10 mouse cellular contexts compared by ENCODE assay signal in genomic region chr10:60985109-60985576, GRCm38 (mm10).
DNase-seq lines count a peak whose midpoint lies in the region; ATAC-seq lines count a peak whose summit lies in the region.
"Had no signal": no experiment of that assay in that cellular context is flagged by ENCODE, and none has a peak within 500 bp of the region (broad histone marks: within the 10 kb centered on the region; RNA-seq: fewer than 3 reads in every experiment).

No protein-coding gene starts in this region.

- WGBS in hindbrain, embryonic 10.5 days: 9% methylated on average over 10 of the region's 10 CpGs
- 3% methylated on average over 10 of the region's 10 CpGs for whole genome bisulfite sequencing in midbrain, embryonic 11.5 days

- no peak overlapping the region for H3K4me2 ChIP-seq in midbrain, embryonic 11.5 days
- H3K4me2 ChIP-seq: liver, embryonic 15.5 days had no signal

- ATAC-seq in midbrain, embryonic 11.5 days (ENCODE audit: low FRiP score): peak; percentile 90

- H3K9ac ChIP-seq in midbrain, embryonic 11.5 days (ENCODE audit: low read length): no peak overlapping the region
- H3K9ac ChIP-seq: liver, embryonic 15.5 days had no signal

- H3K27ac ChIP-seq in hindbrain, embryonic 10.5 days: 0 out of 2 replicates have a peak overlapping the region, but pooled peaks have one; percentile 35
- H3K27ac ChIP-seq in midbrain, embryonic 11.5 days (ENCODE audit: low read depth, low read length): no peak overlapping the region
- H3K27ac ChIP-seq: liver, embryonic 15.5 days had no signal

- no peaks in the 10 kb centered on the region for H3K36me3 ChIP-seq in hindbrain, embryonic 10.5 days
- H3K36me3 ChIP-seq in midbrain, embryonic 11.5 days (ENCODE audit: control insufficient read depth, insufficient read depth, low read length): no peaks in the 10 kb centered on the region
- H3K36me3 ChIP-seq: liver, embryonic 15.5 days had no signal

- no peak overlapping the region for H3K4me3 ChIP-seq in hindbrain, embryonic 10.5 days
- H3K4me3 ChIP-seq in midbrain, embryonic 11.5 days (ENCODE audit: low read depth, low read length): no peak overlapping the region
- H3K4me3 ChIP-seq: erythroblast, embryonic 14.5 days; liver, embryonic 15.5 days had no signal

- no peaks in the 10 kb centered on the region for H3K9me3 ChIP-seq in hindbrain, embryonic 10.5 days
- H3K9me3 ChIP-seq in midbrain, embryonic 11.5 days (ENCODE audit: control insufficient read depth, low read length): no peaks in the 10 kb centered on the region
- H3K9me3 ChIP-seq: liver, embryonic 15.5 days had no signal

- DNase-seq in cerebellum, postnatal 14 days: peak; percentile 8 to 33
- DNase-seq in cerebellum, adult 11-12 months: no peak
- peak; percentile 26 for DNase-seq in urinary bladder, postnatal 14 days (ENCODE audit: low spot score)
- no peak for DNase-seq in urinary bladder, postnatal 25 days (ENCODE audit: low spot score)
- peak; percentile 74 for DNase-seq in hindbrain, embryonic 10.5 days (ENCODE audit: low spot score)
- peak; percentile 93 for DNase-seq in midbrain, embryonic 11.5 days (ENCODE audit: low spot score, missing footprints)
- DNase-seq in left cerebral cortex, adult 18-20 months (ENCODE audit: low spot score in 2 of 2): no peak
- DNase-seq in cerebellum, adult 9-10 months: no peak

- peaks cover 91% of the 10 kb centered on the region for H3K27me3 ChIP-seq in hindbrain, embryonic 10.5 days (ENCODE audit: insufficient read depth, poor library complexity, severe bottlenecking)
- peaks cover 13% of the 10 kb centered on the region for H3K27me3 ChIP-seq in midbrain, embryonic 11.5 days (ENCODE audit: control insufficient read depth, insufficient read depth, low read length)
- H3K27me3 ChIP-seq: liver, embryonic 15.5 days had no signal

- peaks cover 31% of the 10 kb centered on the region for H3K4me1 ChIP-seq in hindbrain, embryonic 10.5 days (replicated peaks)
- peaks cover 9% of the 10 kb centered on the region; the same call in 1 of the 2 replicates for H3K4me1 ChIP-seq in midbrain, embryonic 11.5 days (ENCODE audit: control insufficient read depth, insufficient read depth, low read length)
- H3K4me1 ChIP-seq: liver, embryonic 15.5 days had no signal

Comparison
In these comparisons a context has a peak if more than half of its experiments do, and no peak if none do; other contexts are left out.
1. DNase-seq: peak in cerebellum, postnatal 14 days (2 of 2), urinary bladder, postnatal 14 days (single experiment), hindbrain, embryonic 10.5 days (single experiment) and midbrain, embryonic 11.5 days (single experiment); none in cerebellum, adult 11-12 months (single experiment), urinary bladder, postnatal 25 days (single experiment), left cerebral cortex, adult 18-20 months (0 of 2) and cerebellum, adult 9-10 months (single experiment).